Mouse (Mus musculus): ENCODE measurements at regions not wholly inside any gene's neighbourhood (a gene's known extent, or its start where the extent isn't known, plus 50 kb on each side); places are given as distances from the start of the nearest gene placed in this dataset.

- no peak for TF ChIP-seq ZC3H11A (IDR thresholded peaks at IDR 0.05; ENCODE audit: borderline replicate concordance, low read depth, low read length)
- no peak for TF ChIP-seq CHD2 (IDR thresholded peaks at IDR 0.05; ENCODE audit: low read depth, low read length)
- TF ChIP-seq ZNF384 (IDR thresholded peaks at IDR 0.05; ENCODE audit: low read depth, low read length), result no peak
- no peak for TF ChIP-seq HCFC1 (IDR thresholded peaks at IDR 0.05; ENCODE audit: borderline replicate concordance, insufficient read depth, low read length)
- TF ChIP-seq MAFK (IDR thresholded peaks at IDR 0.05; ENCODE audit: insufficient read depth, low read depth, low read length), result no peak
- no peaks in the 10 kb centered on the region for H3K9me3 ChIP-seq (ENCODE audit: control insufficient read depth, insufficient read depth, low read depth, low read length)
- no peak for DNase-seq (ENCODE audit: low read depth, low spot score)
- no peak overlapping the region for H3K27ac ChIP-seq (ENCODE audit: insufficient read depth, low read depth, low read length, poor library complexity, severe bottlenecking)
- H3K9ac ChIP-seq (ENCODE audit: insufficient read depth, low read depth, low read length, poor library complexity, severe bottlenecking), result no peak overlapping the region
- H3K4me1 ChIP-seq (ENCODE audit: control insufficient read depth in 2 of 2, insufficient read depth in 2 of 2, low read length in 2 of 2, poor library complexity in 1 of 2), result no peaks in the 10 kb centered on the region
- in situ Hi-C loops (cut with MboI; ENCODE audit: low sequenced_read_pairs in 2 of 2, unreplicated experiment in 2 of 2), result no loop called here
- no peaks in the 10 kb centered on the region for H3K36me3 ChIP-seq (ENCODE audit: control insufficient read depth, insufficient read depth, low read length, poor library complexity, severe bottlenecking)
- H3K4me3 ChIP-seq (ENCODE audit: insufficient read depth in 1 of 2, low read depth in 1 of 2, low read length in 2 of 2, poor library complexity in 1 of 2, severe bottlenecking in 1 of 2), result no peak overlapping the region
Observed at GRCm38 (mm10) chr7:70533552-70533951, 167.0 kb upstream of the Nr2f2 start.

- Histone ChIP-seq H3K27ac (ENCODE audit: insufficient read depth, low read depth, low read length, poor library complexity, severe bottlenecking) (no peak overlapping the region), H3K4me3 (ENCODE audit: insufficient read depth in 1 of 2, low read depth in 1 of 2, low read length in 2 of 2, poor library complexity in 1 of 2, severe bottlenecking in 1 of 2) (no peak overlapping the region), H3K4me1 (ENCODE audit: control insufficient read depth in 2 of 2, insufficient read depth in 2 of 2, low read length in 2 of 2, poor library complexity in 1 of 2) (no peaks in the 10 kb centered on the region), H3K36me3 (ENCODE audit: control insufficient read depth, insufficient read depth, low read length, poor library complexity, severe bottlenecking) (no peaks in the 10 kb centered on the region), H3K9me3 (ENCODE audit: control insufficient read depth, insufficient read depth, low read depth, low read length) (no peaks in the 10 kb centered on the region), H3K9ac (ENCODE audit: insufficient read depth, low read depth, low read length, poor library complexity, severe bottlenecking) (no peak overlapping the region)
- in situ Hi-C loops (cut with MboI; ENCODE audit: low sequenced_read_pairs in 2 of 2, unreplicated experiment in 2 of 2), result no loop called here
- TF ChIP-seq MAFK (IDR thresholded peaks at IDR 0.05; ENCODE audit: insufficient read depth, low read depth, low read length) (no peak), HCFC1 (IDR thresholded peaks at IDR 0.05; ENCODE audit: borderline replicate concordance, insufficient read depth, low read length) (no peak), ZC3H11A (IDR thresholded peaks at IDR 0.05; ENCODE audit: borderline replicate concordance, low read depth, low read length) (no peak), ZNF384 (IDR thresholded peaks at IDR 0.05; ENCODE audit: low read depth, low read length) (no peak), CHD2 (IDR thresholded peaks at IDR 0.05; ENCODE audit: low read depth, low read length) (no peak)
- DNase-seq (ENCODE audit: low read depth, low spot score), result no peak
Observed at GRCm38 (mm10) chr7:70527921-70528320, 161.4 kb upstream of the Nr2f2 start.

- in situ Hi-C loops (cut with MboI; ENCODE audit: low sequenced_read_pairs in 2 of 2, unreplicated experiment in 2 of 2), result no loop called here
- TF ChIP-seq ZC3H11A (IDR thresholded peaks at IDR 0.05; ENCODE audit: borderline replicate concordance, low read depth, low read length) (no peak), CHD2 (IDR thresholded peaks at IDR 0.05; ENCODE audit: low read depth, low read length) (no peak), ZNF384 (IDR thresholded peaks at IDR 0.05; ENCODE audit: low read depth, low read length) (no peak), MAFK (IDR thresholded peaks at IDR 0.05; ENCODE audit: insufficient read depth, low read depth, low read length) (no peak)
- no peaks in the 10 kb centered on the region for H3K4me1 ChIP-seq (ENCODE audit: control insufficient read depth in 2 of 2, insufficient read depth in 2 of 2, low read length in 2 of 2, poor library complexity in 1 of 2)
- no peak overlapping the region for H3K9ac ChIP-seq (ENCODE audit: insufficient read depth, low read depth, low read length, poor library complexity, severe bottlenecking)
- H3K9me3 ChIP-seq (ENCODE audit: control insufficient read depth, insufficient read depth, low read depth, low read length), result no peaks in the 10 kb centered on the region
- no peaks in the 10 kb centered on the region for H3K36me3 ChIP-seq (ENCODE audit: control insufficient read depth, insufficient read depth, low read length, poor library complexity, severe bottlenecking)
- no peak for DNase-seq (ENCODE audit: low read depth, low spot score)
- H3K27ac ChIP-seq (ENCODE audit: insufficient read depth, low read depth, low read length, poor library complexity, severe bottlenecking), result no peak overlapping the region
- no peak overlapping the region for H3K4me3 ChIP-seq (ENCODE audit: insufficient read depth in 1 of 2, low read depth in 1 of 2, low read length in 2 of 2, poor library complexity in 1 of 2, severe bottlenecking in 1 of 2)
Observed at GRCm38 (mm10) chr7:70525372-70525771, 158.8 kb upstream of the Nr2f2 start.

- Histone ChIP-seq H3K4me3 (ENCODE audit: insufficient read depth in 1 of 2, low read depth in 1 of 2, low read length in 2 of 2, poor library complexity in 1 of 2, severe bottlenecking in 1 of 2) (no peak overlapping the region), H3K4me1 (ENCODE audit: control insufficient read depth in 2 of 2, insufficient read depth in 2 of 2, low read length in 2 of 2, poor library complexity in 1 of 2) (no peaks in the 10 kb centered on the region), H3K9ac (ENCODE audit: insufficient read depth, low read depth, low read length, poor library complexity, severe bottlenecking) (no peak overlapping the region), H3K9me3 (ENCODE audit: control insufficient read depth, insufficient read depth, low read depth, low read length) (no peaks in the 10 kb centered on the region), H3K36me3 (ENCODE audit: control insufficient read depth, insufficient read depth, low read length, poor library complexity, severe bottlenecking) (no peaks in the 10 kb centered on the region), H3K27ac (ENCODE audit: insufficient read depth, low read depth, low read length, poor library complexity, severe bottlenecking) (no peak overlapping the region)
- in situ Hi-C loops (cut with MboI; ENCODE audit: low sequenced_read_pairs in 2 of 2, unreplicated experiment in 2 of 2), result no loop called here
- DNase-seq (ENCODE audit: low read depth, low spot score), result no peak
- TF ChIP-seq MAFK (IDR thresholded peaks at IDR 0.05; ENCODE audit: insufficient read depth, low read depth, low read length) (no peak), CHD2 (IDR thresholded peaks at IDR 0.05; ENCODE audit: low read depth, low read length) (no peak), HCFC1 (IDR thresholded peaks at IDR 0.05; ENCODE audit: borderline replicate concordance, insufficient read depth, low read length) (no peak), ZC3H11A (IDR thresholded peaks at IDR 0.05; ENCODE audit: borderline replicate concordance, low read depth, low read length) (no peak), ZNF384 (IDR thresholded peaks at IDR 0.05; ENCODE audit: low read depth, low read length) (no peak)
Observed at GRCm38 (mm10) chr7:70524744-70525143, 158.2 kb upstream of the Nr2f2 start.

- in situ Hi-C loops (cut with MboI; ENCODE audit: low sequenced_read_pairs in 2 of 2, unreplicated experiment in 2 of 2), result no loop called here
- DNase-seq (ENCODE audit: low read depth, low spot score), result no peak
- no peak overlapping the region for H3K9ac ChIP-seq (ENCODE audit: insufficient read depth, low read depth, low read length, poor library complexity, severe bottlenecking)
- H3K4me1 ChIP-seq (ENCODE audit: control insufficient read depth in 2 of 2, insufficient read depth in 2 of 2, low read length in 2 of 2, poor library complexity in 1 of 2), result no peaks in the 10 kb centered on the region
- H3K36me3 ChIP-seq (ENCODE audit: control insufficient read depth, insufficient read depth, low read length, poor library complexity, severe bottlenecking), result no peaks in the 10 kb centered on the region
- H3K4me3 ChIP-seq (ENCODE audit: insufficient read depth in 1 of 2, low read depth in 1 of 2, low read length in 2 of 2, poor library complexity in 1 of 2, severe bottlenecking in 1 of 2), result no peak overlapping the region
- H3K27ac ChIP-seq (ENCODE audit: insufficient read depth, low read depth, low read length, poor library complexity, severe bottlenecking), result no peak overlapping the region
- H3K9me3 ChIP-seq (ENCODE audit: control insufficient read depth, insufficient read depth, low read depth, low read length), result no peaks in the 10 kb centered on the region
- TF ChIP-seq HCFC1 (IDR thresholded peaks at IDR 0.05; ENCODE audit: borderline replicate concordance, insufficient read depth, low read length) (no peak), CHD2 (IDR thresholded peaks at IDR 0.05; ENCODE audit: low read depth, low read length) (no peak), ZC3H11A (IDR thresholded peaks at IDR 0.05; ENCODE audit: borderline replicate concordance, low read depth, low read length) (no peak), ZNF384 (IDR thresholded peaks at IDR 0.05; ENCODE audit: low read depth, low read length) (no peak), MAFK (IDR thresholded peaks at IDR 0.05; ENCODE audit: insufficient read depth, low read depth, low read length) (no peak)
Observed at GRCm38 (mm10) chr7:70524251-70524650, 157.7 kb upstream of the Nr2f2 start.
